Mouse (Mus musculus): ENCODE measurements around the gene Clmp.
A peak's percentile ranks its signal among the peaks of the same experiment; 100 is the strongest.

GRCm38 (mm10) chr9:40764887-40765580 lies 79.3 kb downstream of the Clmp start:
- TF ChIP-seq CTCF (IDR thresholded peaks at IDR 0.05; ENCODE audit: control insufficient read depth, insufficient read depth, low read length), result peak; percentile 12; the same call in 1 of the 2 replicates
- no peak for TF ChIP-seq POLR2A (IDR thresholded peaks at IDR 0.05; ENCODE audit: borderline replicate concordance, control insufficient read depth, low read depth, low read length)
